Mouse (Mus musculus): ENCODE data around the gene B3galnt2.

DNA sequence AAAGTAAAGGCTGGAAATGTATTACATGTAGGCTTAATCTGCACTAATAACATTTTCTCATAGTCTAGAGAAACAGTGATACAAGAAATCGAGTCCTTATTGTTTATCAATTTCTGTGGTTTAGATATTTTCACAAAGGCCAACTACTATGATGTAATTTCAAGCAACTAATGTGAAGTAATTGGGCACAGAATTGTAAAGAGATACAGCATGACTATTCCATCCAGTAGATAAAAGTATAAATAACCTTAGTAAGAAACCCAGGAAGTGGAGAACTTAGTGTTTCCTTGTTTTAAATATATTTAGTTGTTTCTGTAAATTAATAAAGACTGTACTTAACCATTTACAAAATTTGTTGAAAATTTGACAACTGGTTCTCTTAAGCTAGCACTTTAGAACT lies 15.5 kb downstream of the B3galnt2 start:
- TF ChIP-seq CTCF (IDR thresholded peaks at IDR 0.05; ENCODE audit: low read depth, low read length) (no peak), POLR2A (IDR thresholded peaks at IDR 0.05; ENCODE audit: extremely low read depth, insufficient read depth, low read length) (no peak)
